In genomic region chr8:13162098-13162497, GRCm38 (mm10) we compare ENCODE assay signal across 9 mouse cellular contexts. TPM values are rescaled to one million over a fixed set of nuclear protein-coding genes. Genes with fewer than 3 reads are reported as not detected.
DNase-seq lines count a peak whose midpoint lies in the region; ATAC-seq and TF ChIP-seq lines count a peak whose summit lies in the region.
"Had no signal": no experiment of that assay in that cellular context is flagged by ENCODE, and none has a peak within 500 bp of the region (broad histone marks: within the 10 kb centered on the region; RNA-seq: fewer than 3 reads in every experiment).

No protein-coding gene starts in this region.

- WGBS in heart, postnatal 0 days, result 60% methylated on average over 6 of the region's 6 CpGs
- WGBS in midbrain, embryonic 12.5 days, result 83% methylated on average over 6 of the region's 6 CpGs
- 72% methylated on average over 6 of the region's 6 CpGs for WGBS in midbrain, postnatal 0 days
- WGBS in liver, embryonic 11.5 days, result 84% methylated on average over 6 of the region's 6 CpGs
- WGBS in hindbrain, embryonic 14.5 days, result 73% methylated on average over 6 of the region's 6 CpGs

- no peak for DNase-seq in heart, postnatal 0 days (ENCODE audit: low spot score)
- no peak for DNase-seq in heart, adult 11 months
- DNase-seq in midbrain, postnatal 0 days (ENCODE audit: low spot score), result no peak
- DNase-seq in liver, embryonic 11.5 days (ENCODE audit: low spot score), result no peak
- no peak for DNase-seq in right cerebral cortex, adult 18-20 months
- no peak for DNase-seq in hindbrain, embryonic 14.5 days (ENCODE audit: low spot score)
- DNase-seq: gastrocnemius, postnatal 14 days had no signal

- no peak overlapping the region for H3K4me2 ChIP-seq in heart, postnatal 0 days (ENCODE audit: low read depth, low read length)
- H3K4me2 ChIP-seq in midbrain, embryonic 12.5 days (replicated peaks), result no peak overlapping the region
- no peak overlapping the region for H3K4me2 ChIP-seq in midbrain, postnatal 0 days (ENCODE audit: low read depth, low read length, poor library complexity, severe bottlenecking)
- 0 out of 2 replicates have a peak overlapping the region, but pooled peaks have one; percentile 23 for H3K4me2 ChIP-seq in liver, embryonic 11.5 days
- H3K4me2 ChIP-seq in hindbrain, embryonic 14.5 days (replicated peaks), result no peak overlapping the region
- H3K4me2 ChIP-seq: hindbrain, embryonic 12.5 days had no signal

- no peaks in the 10 kb centered on the region for H3K9me3 ChIP-seq in heart, postnatal 0 days (replicated peaks; ENCODE audit: control insufficient read depth, low read length)
- no peaks in the 10 kb centered on the region for H3K9me3 ChIP-seq in midbrain, embryonic 12.5 days
- H3K9me3 ChIP-seq in midbrain, postnatal 0 days (ENCODE audit: low read length), result no peaks in the 10 kb centered on the region
- no peaks in the 10 kb centered on the region for H3K9me3 ChIP-seq in liver, embryonic 11.5 days (ENCODE audit: control insufficient read depth, low read length)
- H3K9me3 ChIP-seq in hindbrain, embryonic 14.5 days (ENCODE audit: control insufficient read depth, low read length), result no peaks in the 10 kb centered on the region
- H3K9me3 ChIP-seq: hindbrain, embryonic 12.5 days had no signal

- 0 out of 2 replicates have a peak overlapping the region, but pooled peaks have one; percentile 13 for H3K27ac ChIP-seq in heart, postnatal 0 days (ENCODE audit: low read depth)
- H3K27ac ChIP-seq in midbrain, embryonic 12.5 days (replicated peaks), result no peak overlapping the region
- H3K27ac ChIP-seq in midbrain, postnatal 0 days (ENCODE audit: low read depth, low read length), result no peak overlapping the region
- no peak overlapping the region for H3K27ac ChIP-seq in liver, embryonic 11.5 days (ENCODE audit: low read depth, low read length)
- no peak overlapping the region for H3K27ac ChIP-seq in hindbrain, embryonic 14.5 days
- H3K27ac ChIP-seq: hindbrain, embryonic 12.5 days had no signal

- H3K4me3 ChIP-seq in heart, postnatal 0 days (ENCODE audit: low read depth, low read length), result no peak overlapping the region
- no peak overlapping the region for H3K4me3 ChIP-seq in midbrain, embryonic 12.5 days
- no peak overlapping the region for H3K4me3 ChIP-seq in midbrain, postnatal 0 days (ENCODE audit: low read depth, low read length)
- no peak overlapping the region for H3K4me3 ChIP-seq in liver, embryonic 11.5 days (ENCODE audit: low read depth, low read length)
- H3K4me3 ChIP-seq in hindbrain, embryonic 14.5 days (replicated peaks; ENCODE audit: low read length), result no peak overlapping the region
- H3K4me3 ChIP-seq: hindbrain, embryonic 12.5 days had no signal

- TF ChIP-seq EP300 in heart, postnatal 0 days (IDR thresholded peaks at IDR 0.05; ENCODE audit: low read depth), result no peak

- no peak for TF ChIP-seq CTCF in heart, postnatal 0 days (IDR thresholded peaks at IDR 0.05; ENCODE audit: low read depth)
- TF ChIP-seq CTCF in midbrain, postnatal 0 days (IDR thresholded peaks at IDR 0.05), result no peak

- H3K27me3 ChIP-seq in heart, postnatal 0 days (ENCODE audit: control insufficient read depth, insufficient read depth, low read length), result no peaks in the 10 kb centered on the region
- H3K27me3 ChIP-seq in midbrain, embryonic 12.5 days, result no peaks in the 10 kb centered on the region
- H3K27me3 ChIP-seq in midbrain, postnatal 0 days (ENCODE audit: insufficient read depth, low read length), result no peaks in the 10 kb centered on the region
- no peaks in the 10 kb centered on the region for H3K27me3 ChIP-seq in liver, embryonic 11.5 days (replicated peaks; ENCODE audit: control insufficient read depth, insufficient read depth, low read length)
- H3K27me3 ChIP-seq in hindbrain, embryonic 14.5 days (ENCODE audit: control insufficient read depth, insufficient read depth, low read length), result no peaks in the 10 kb centered on the region
- H3K27me3 ChIP-seq: hindbrain, embryonic 12.5 days had no signal

- H3K36me3 ChIP-seq in heart, postnatal 0 days (replicated peaks; ENCODE audit: control insufficient read depth, insufficient read depth, low read length), result peaks cover 18% of the 10 kb centered on the region
- H3K36me3 ChIP-seq in midbrain, embryonic 12.5 days, result peaks cover 14% of the 10 kb centered on the region; the same call in 1 of the 2 replicates
- H3K36me3 ChIP-seq in midbrain, postnatal 0 days (ENCODE audit: insufficient read depth, low read length), result peaks cover 9% of the 10 kb centered on the region; the same call in 1 of the 2 replicates
- H3K36me3 ChIP-seq in liver, embryonic 11.5 days (ENCODE audit: control insufficient read depth, insufficient read depth, low read length), result 0 out of 2 replicates have a peak, but pooled peaks cover 2% of the 10 kb centered on the region
- peaks cover 7% of the 10 kb centered on the region for H3K36me3 ChIP-seq in hindbrain, embryonic 14.5 days (replicated peaks; ENCODE audit: control insufficient read depth, insufficient read depth)

- H3K9ac ChIP-seq in heart, postnatal 0 days (replicated peaks; ENCODE audit: low read depth, low read length), result no peak overlapping the region
- 0 out of 2 replicates have a peak overlapping the region, but pooled peaks have one; percentile 17 for H3K9ac ChIP-seq in midbrain, embryonic 12.5 days (replicated peaks)
- H3K9ac ChIP-seq in midbrain, postnatal 0 days (replicated peaks; ENCODE audit: low read length, poor library complexity, severe bottlenecking), result no peak overlapping the region
- H3K9ac ChIP-seq in liver, embryonic 11.5 days (ENCODE audit: low read depth, low read length), result no peak overlapping the region
- no peak overlapping the region for H3K9ac ChIP-seq in hindbrain, embryonic 14.5 days
- H3K9ac ChIP-seq: hindbrain, embryonic 12.5 days had no signal

- peaks cover 21% of the 10 kb centered on the region for H3K4me1 ChIP-seq in heart, postnatal 0 days (ENCODE audit: control insufficient read depth, insufficient read depth)
- H3K4me1 ChIP-seq in midbrain, embryonic 12.5 days, result peaks cover 19% of the 10 kb centered on the region
- peaks cover 5% of the 10 kb centered on the region for H3K4me1 ChIP-seq in midbrain, postnatal 0 days (ENCODE audit: insufficient read depth, low read length)
- peaks cover 44% of the 10 kb centered on the region for H3K4me1 ChIP-seq in liver, embryonic 11.5 days (replicated peaks; ENCODE audit: control insufficient read depth, insufficient read depth, low read length)
- H3K4me1 ChIP-seq in hindbrain, embryonic 14.5 days (replicated peaks; ENCODE audit: control insufficient read depth, insufficient read depth, low read length), result peaks cover 18% of the 10 kb centered on the region

- ATAC-seq in heart, postnatal 0 days (ENCODE audit: insufficient read depth, low read depth), result no peak
- ATAC-seq in midbrain, embryonic 12.5 days (ENCODE audit: low FRiP score, low read depth), result no peak
- ATAC-seq in midbrain, postnatal 0 days (ENCODE audit: low FRiP score), result no peak
- no peak for ATAC-seq in liver, embryonic 11.5 days (replicated peaks; ENCODE audit: low FRiP score)
- ATAC-seq in hindbrain, embryonic 14.5 days (ENCODE audit: low FRiP score), result no peak

RNA-seq across cellular contexts. Expression of gene Lamp1, which starts 3.1 kb away (rescaled TPM):
- 317 and 327 TPM in 2 replicates for total RNA-seq in heart, postnatal 0 days (2014; rRNA removed; ENCODE audit: low replicate concordance)
- 266 and 267 TPM in 2 replicates for polyA plus RNA-seq in heart, postnatal 0 days (2015; fragmentation: Nextera tagmentation; extraction: Ambion mirVana)
- 242 and 251 TPM in 2 replicates for polyA plus RNA-seq in midbrain, embryonic 12.5 days (2016; fragmentation: Nextera tagmentation; extraction: Ambion mirVana)
- total RNA-seq in midbrain, postnatal 0 days (2014; rRNA removed), result 273 and 322 TPM in 2 replicates
- polyA plus RNA-seq in midbrain, postnatal 0 days (2015; fragmentation: Nextera tagmentation; extraction: Ambion mirVana), result 358 and 371 TPM in 2 replicates
- polyA plus RNA-seq in liver, embryonic 11.5 days (2014; fragmentation: Nextera tagmentation; extraction: Ambion mirVana), result 251 and 283 TPM in 2 replicates
- polyA plus RNA-seq in hindbrain, embryonic 14.5 days (2014; fragmentation: Nextera tagmentation; extraction: Ambion mirVana), result 331 and 347 TPM in 2 replicates

RNA-seq across cellular contexts. Expression of gene Grtp1, which starts 38.3 kb away (rescaled TPM):
- 4.4 and 9.9 TPM in 2 replicates for total RNA-seq in heart, postnatal 0 days (2014; rRNA removed; ENCODE audit: low replicate concordance)
- 10.0 and 11.9 TPM in 2 replicates for polyA plus RNA-seq in heart, postnatal 0 days (2015; fragmentation: Nextera tagmentation; extraction: Ambion mirVana)
- 16.4 and 17.1 TPM in 2 replicates for polyA plus RNA-seq in midbrain, embryonic 12.5 days (2016; fragmentation: Nextera tagmentation; extraction: Ambion mirVana)
- total RNA-seq in midbrain, postnatal 0 days (2014; rRNA removed), result 7.9 and 10.1 TPM in 2 replicates
- polyA plus RNA-seq in midbrain, postnatal 0 days (2015; fragmentation: Nextera tagmentation; extraction: Ambion mirVana), result 18.9 and 19.9 TPM in 2 replicates
- 19.7 and 23.3 TPM in 2 replicates for polyA plus RNA-seq in liver, embryonic 11.5 days (2014; fragmentation: Nextera tagmentation; extraction: Ambion mirVana)
- polyA plus RNA-seq in hindbrain, embryonic 14.5 days (2014; fragmentation: Nextera tagmentation; extraction: Ambion mirVana), result 11.7 and 12.6 TPM in 2 replicates

RNA-seq across cellular contexts. Expression of gene Cul4a, which starts 56.7 kb away (rescaled TPM):
- 140 and 158 TPM in 2 replicates for total RNA-seq in heart, postnatal 0 days (2014; rRNA removed; ENCODE audit: low replicate concordance)
- 81.4 and 88.2 TPM in 2 replicates for polyA plus RNA-seq in heart, postnatal 0 days (2015; fragmentation: Nextera tagmentation; extraction: Ambion mirVana)
- 82.1 and 86.1 TPM in 2 replicates for polyA plus RNA-seq in midbrain, embryonic 12.5 days (2016; fragmentation: Nextera tagmentation; extraction: Ambion mirVana)
- 100 and 106 TPM in 2 replicates for total RNA-seq in midbrain, postnatal 0 days (2014; rRNA removed)
- 57.3 and 59.3 TPM in 2 replicates for polyA plus RNA-seq in midbrain, postnatal 0 days (2015; fragmentation: Nextera tagmentation; extraction: Ambion mirVana)
- polyA plus RNA-seq in liver, embryonic 11.5 days (2014; fragmentation: Nextera tagmentation; extraction: Ambion mirVana), result 111 and 123 TPM in 2 replicates
- 74.6 and 75.3 TPM in 2 replicates for polyA plus RNA-seq in hindbrain, embryonic 14.5 days (2014; fragmentation: Nextera tagmentation; extraction: Ambion mirVana)

RNA-seq across cellular contexts. Expression of gene Pcid2, which starts 56.8 kb away (rescaled TPM):
- 8.2 and 13.1 TPM in 2 replicates for total RNA-seq in heart, postnatal 0 days (2014; rRNA removed; ENCODE audit: low replicate concordance)
- 12.4 TPM in 2 replicates for polyA plus RNA-seq in heart, postnatal 0 days (2015; fragmentation: Nextera tagmentation; extraction: Ambion mirVana)
- polyA plus RNA-seq in midbrain, embryonic 12.5 days (2016; fragmentation: Nextera tagmentation; extraction: Ambion mirVana), result 58.9 and 62.3 TPM in 2 replicates
- total RNA-seq in midbrain, postnatal 0 days (2014; rRNA removed), result 32.2 and 32.7 TPM in 2 replicates
- 26.8 and 29.0 TPM in 2 replicates for polyA plus RNA-seq in midbrain, postnatal 0 days (2015; fragmentation: Nextera tagmentation; extraction: Ambion mirVana)
- 38.8 and 46.0 TPM in 2 replicates for polyA plus RNA-seq in liver, embryonic 11.5 days (2014; fragmentation: Nextera tagmentation; extraction: Ambion mirVana)
- polyA plus RNA-seq in hindbrain, embryonic 14.5 days (2014; fragmentation: Nextera tagmentation; extraction: Ambion mirVana), result 32.9 and 35.2 TPM in 2 replicates
